Mouse (Mus musculus): ENCODE data around the gene Ano10.

The Ano10 gene

DNA sequence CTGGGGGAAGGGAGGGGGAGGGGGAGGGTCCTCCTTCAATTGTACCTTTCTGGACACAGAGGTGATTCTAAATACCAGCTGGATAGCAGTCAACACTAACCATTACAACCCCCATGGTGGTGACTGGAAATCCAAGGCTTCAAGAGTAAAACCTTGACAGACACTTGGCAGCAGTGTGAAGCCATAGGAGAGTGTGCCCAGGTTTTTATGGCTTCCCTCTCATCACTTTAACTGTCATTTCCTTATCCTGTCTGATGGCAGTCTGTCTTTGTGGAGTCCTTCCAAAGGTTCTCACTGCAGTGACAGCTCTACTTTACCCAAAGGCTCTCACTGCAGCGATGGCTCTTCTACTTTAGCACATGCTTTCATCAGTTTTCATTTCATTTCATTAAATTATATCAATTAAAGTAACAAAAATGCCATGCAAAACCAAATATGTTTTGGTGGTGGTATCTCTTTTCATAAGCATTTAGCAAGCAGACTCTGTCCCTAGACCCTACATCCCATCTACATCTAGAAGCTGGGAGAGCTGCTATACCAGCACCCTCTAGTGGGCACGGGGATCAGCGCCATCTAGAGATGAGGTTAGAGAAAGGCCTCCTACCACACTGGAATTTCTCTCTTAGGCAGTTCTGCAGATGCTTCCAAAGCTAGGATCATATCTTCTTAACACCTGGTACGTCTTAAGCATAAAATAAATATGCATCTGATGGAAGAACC, 50.0 kb downstream of the Ano10 start:
- DNase-seq, result peak; percentile 81

DNA sequence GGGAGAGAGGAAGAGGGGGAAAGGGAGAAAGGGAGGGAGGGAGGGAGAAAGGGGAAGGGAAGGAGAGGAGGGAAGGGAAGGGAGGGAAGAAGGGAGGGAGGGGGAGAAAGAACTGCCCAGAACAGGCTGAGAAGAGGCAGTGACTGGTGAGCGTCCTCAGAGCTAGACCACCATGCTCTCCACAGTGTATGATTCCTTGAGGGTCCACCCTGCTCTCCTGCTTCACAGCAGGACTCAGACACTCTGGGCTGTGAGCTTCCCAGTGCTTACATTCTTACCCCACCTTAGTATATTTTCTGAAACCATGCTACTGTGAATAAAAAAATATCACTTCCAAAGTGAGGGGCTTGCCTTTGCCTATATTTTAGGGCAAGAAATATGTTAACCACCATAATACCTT, 50.9 kb downstream of the Ano10 start:
- no peak for DNase-seq

DNA sequence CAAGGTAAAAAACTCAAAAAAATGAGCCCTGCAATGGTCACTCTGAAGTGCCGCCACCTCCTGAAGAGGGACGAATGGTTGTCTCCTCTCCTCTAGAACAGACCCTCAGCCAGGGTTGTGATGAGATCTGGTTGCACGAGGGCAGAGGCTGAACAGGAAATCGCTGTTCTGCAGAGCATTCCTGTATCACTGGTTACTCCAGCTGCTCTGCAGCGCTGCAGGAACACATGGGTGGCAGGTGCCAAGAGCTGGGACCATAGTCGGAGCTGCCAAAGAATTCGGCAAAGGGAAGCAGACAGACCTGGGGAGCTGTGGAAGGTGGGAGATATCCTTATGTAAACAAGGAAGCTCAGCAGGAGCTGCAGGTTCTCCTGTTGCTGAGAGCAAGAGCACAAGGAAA, 51.4 kb downstream of the Ano10 start:
- peak; percentile 47 for DNase-seq

DNA sequence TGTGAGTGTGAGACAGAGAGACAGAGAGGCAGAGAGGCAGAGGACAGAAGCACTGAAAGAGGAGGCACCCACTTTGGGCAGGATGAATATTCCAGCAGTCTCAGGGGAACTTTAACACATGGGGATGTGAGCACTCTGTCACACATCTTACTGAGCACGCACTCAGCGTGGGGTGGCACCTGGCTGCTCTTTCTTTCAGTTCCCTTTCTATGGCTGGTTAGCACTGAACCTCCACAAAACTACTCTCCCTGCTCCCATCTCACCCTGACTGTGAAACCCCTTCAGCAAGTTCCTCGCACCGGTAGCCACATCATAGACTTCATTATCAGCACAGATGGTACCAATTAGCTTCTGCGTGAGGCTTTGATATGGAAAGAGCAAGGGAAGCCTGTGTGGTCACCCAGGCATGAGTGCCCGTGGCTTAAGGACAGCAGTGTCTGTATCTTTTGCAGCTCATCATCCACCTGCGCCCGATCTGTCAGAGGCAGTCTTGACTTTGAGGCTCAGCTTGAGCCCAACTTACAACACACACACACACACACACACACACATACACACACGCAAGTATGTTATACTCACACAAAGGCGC, 52.3 kb downstream of the Ano10 start:
- DNase-seq, result peak; percentile 33

DNA sequence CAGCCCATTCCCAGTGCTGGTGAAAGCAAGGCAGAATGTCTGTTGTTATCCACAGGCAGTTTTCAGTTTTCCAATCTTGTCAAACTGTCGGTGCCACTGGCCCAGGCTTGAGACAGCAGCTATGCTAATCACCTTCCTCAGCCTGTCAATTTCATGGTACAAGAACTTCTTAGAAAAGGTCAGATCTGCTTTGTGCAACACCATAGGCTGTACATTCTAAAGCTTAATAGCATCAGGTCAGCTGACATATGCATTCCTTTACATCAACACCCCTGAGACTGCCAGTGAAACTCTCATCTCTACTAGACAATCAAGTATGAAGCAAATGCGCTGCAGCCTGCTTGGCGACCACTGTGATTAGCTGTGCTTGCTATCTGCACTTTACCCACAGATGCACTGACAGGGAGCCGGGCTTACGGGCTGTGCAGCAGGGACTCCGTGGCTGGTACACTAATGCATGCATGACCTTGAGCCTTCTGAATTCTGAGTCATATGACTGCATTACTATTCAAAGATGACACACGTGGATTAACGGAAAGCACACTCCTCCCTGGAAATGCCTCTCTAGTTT, 53.5 kb downstream of the Ano10 start:
- DNase-seq, result no peak

DNA sequence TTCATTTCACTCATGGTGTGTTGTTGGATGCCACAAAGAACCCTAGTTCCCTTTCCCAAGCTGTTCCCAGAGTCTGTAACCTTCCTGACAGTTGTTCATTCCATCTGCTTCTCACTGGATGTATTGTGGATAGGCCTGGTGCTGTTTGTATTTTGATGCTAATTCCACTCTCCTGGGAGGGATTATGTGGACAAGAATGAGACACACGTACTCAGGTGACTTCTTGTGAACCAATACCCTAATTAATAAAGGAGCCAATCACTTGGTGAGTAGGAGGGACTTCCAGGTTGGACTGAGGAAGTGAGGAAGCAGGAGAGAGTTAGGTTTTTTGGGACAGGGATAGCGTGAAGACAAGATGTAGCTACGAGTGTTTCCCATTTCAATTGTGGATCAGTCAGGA, 59.5 kb downstream of the Ano10 start:
- DNase-seq, result no peak

DNA sequence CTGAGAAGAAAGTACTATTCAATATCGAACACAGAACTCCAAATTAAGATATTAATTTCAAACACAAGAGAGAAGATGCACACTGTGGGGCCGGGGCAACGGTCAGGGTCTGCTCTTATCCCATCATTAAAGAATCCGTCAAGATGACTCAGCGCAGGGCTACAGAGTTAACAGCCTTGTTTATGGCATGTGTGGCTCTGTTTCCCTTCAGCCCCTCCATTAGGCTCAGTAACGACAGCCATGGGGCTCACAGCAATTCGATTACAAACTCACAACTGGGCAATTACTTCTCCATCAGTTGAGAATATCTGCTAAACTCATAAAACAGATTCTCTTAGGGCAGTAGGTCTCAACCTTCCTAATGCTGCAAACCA, 60.3 kb downstream of the Ano10 start:
- no peak for DNase-seq

DNA sequence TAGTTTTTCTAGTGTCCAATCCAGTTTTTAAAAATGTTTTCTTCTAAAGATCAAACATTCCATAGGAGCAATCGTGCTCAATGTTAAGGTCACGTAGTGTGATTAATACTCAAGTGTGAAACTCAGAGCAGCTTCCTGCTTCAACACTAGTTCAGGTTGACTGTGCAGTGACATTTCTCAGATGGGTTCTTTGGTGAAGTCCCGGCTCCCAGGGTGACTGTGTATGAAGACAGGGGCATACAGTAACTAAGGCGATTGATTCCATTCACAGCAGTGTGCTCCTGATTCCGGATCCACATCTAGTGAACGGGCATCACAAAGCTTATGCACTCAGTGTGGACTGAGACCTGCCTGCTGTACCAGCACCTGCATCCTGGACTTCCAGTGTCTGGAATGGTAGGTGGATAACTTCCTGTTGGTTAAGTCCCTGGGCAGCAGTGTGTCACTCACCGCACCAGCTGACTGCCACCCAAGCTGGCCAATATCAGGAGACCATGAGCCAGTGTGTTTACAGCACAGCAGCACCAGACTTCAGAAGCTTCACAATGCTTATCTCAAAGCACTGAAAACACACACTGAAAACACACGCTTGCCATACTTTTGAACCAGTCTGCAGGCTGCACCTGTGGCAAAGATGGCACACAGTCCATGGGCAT, 60.8 kb downstream of the Ano10 start:
- peak; percentile 53 for DNase-seq

DNA sequence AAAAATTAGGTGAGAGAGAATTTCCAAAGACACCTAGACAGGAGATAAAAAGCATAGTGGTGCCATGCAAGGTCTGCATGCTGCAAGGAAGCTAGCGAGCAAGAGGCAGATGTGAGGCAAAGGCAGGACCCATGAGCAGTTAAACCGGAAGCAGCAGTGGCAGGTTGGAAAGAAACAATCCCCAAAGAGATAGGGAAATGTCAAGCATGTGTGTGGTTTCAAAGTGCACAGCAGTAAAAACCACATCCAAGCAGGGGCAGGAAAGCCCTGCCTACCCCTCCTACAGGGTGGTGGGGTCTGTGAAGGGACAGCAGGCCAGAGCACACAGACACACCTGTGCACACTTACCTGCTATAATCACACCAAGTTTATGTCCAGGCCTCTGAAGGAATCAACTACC, 61.3 kb downstream of the Ano10 start:
- peak; percentile 68 for DNase-seq

DNA sequence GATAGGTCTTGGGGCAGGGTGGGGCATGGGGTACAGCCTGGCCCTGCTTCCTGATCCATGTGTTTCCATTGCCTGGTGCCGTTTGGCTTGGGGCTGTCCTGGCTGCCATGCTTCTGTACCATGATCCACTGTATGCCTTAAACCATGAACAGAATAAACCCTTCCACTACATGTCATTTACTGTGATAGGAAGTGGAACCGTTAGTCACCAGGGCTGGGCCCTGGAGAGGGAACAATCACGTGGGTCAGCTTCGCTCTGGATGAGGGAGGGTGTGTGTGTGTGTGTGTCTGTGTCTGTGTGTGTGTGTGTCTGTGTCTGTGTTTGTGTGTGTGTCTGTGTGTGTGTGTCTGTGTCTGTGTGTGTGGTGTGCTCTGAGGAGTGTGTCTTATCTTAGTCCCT, 63.5 kb downstream of the Ano10 start:
- no peak for DNase-seq

DNA sequence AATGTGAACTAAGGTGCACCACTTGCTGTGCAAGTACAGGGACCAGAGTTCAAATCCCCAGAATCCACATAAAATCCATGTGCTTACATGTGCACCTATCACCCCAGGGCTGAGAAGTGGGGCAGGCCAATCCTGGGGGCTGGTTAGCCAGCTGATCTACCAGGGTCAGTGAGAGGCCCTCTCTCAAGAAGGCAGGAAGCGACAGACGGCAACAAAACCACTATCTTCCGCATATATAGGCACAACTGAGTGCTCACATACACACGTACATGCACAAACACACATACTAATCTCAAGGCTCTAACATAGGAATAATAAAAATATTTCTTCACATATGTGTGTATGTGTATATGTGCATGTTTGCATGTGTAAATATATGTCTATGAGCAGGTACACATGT, 67.8 kb downstream of the Ano10 start:
- peak; percentile 32 for DNase-seq

DNA sequence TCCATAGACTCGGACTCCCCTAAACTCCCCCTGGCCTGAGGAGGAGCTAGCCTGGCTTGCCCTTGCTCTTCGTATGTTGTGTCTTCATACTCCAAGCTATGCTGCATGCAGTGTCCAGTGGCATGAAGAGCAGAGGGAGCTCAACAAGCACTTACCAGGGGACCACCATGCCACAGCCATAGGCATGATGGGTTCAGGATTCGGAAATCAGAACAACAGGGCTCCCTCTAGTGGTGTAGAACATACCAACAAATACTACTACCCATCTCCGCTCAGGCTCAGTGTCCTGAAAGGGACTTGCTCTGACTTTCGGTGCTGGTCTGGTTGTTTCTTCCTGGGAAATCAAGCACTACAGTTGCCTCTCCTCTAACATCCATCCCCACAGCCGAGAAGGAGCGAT, 68.9 kb downstream of the Ano10 start:
- peak; percentile 35 for DNase-seq

DNA sequence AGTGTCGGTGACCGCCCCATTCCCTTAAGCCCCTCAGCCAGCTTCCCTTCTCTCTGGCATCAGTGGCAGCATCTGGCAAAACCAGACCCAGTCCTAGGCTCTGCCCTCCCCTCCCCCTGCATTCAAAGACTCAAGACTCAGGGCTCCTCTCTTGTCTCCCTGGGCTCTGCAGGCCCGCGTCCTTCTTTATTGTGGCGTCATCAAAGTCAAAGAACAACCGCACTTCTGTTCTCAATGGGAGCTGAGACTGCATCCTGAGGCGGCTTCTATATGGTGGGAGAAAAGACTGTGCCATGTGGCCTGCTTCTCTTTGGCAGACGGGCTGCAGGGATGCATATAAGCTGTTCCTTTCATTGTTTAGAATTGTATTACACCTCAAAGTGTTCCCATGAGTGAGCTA, 71.2 kb downstream of the Ano10 start:
- peak; percentile 45 for DNase-seq

DNA sequence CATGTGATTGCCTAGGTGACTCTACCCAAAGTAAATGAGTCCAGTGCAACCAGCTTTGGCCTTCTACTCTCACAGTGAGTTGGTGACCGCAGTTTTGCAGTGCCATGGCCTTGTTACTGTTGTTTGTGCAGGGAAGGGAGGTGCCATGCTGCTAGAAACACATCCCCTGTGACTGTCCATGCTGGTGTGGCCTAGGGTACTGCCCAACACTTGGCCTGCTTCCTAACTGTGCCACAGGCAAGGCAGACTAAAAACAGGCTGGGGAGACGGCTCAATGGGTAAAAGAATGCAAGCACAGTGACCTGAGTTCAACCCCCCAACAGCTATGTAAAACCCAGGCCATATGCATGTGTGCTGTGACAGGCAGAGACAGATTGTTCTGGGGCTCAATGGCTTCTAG, 74.3 kb downstream of the Ano10 start:
- no peak for DNase-seq

DNA sequence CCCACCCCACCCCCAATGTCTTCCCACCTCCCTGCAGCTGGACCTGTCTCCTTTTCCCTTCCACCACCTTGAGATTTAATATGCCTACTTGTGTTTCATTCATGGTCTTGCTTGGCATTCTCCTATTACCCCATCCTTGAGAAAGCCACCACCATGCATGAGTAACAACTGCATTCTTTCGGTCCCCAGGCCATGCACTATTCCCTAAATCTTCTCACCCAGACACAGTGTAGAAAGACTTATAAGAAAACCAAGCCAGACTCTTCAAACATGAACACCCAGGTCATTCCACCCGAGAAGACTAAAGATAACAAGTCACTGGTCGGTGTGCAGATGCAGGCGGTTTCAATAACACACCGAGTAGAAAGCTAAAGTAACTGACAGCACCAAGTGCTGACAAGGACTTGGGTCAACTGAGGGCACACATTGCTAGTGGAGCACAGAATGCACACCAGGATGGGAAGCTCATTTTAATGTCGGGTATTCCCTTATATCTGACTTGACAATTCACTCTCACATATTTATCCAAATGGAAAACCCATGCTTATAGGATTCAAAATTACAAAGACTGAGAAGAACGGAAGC, 77.2 kb downstream of the Ano10 start:
- no peak for DNase-seq

DNA sequence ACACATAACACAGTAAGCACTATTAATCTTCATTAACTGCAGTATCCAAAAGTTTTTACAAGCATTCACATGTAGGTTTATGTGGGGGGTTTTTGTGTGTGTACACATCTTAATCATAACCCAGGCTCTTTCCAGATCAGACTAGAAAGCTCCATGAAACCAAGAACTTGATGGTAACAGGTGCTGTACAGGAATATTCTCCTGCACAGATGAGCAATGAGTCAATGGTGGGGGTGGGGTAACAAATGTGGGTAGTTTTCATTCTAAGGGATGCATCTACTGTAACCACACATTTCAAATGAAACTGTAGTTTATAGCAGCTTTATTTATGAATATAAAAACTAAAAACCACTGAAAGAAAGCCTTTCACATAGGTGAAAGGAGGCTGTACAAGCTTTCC, 79.1 kb downstream of the Ano10 start:
- no peak for DNase-seq

DNA sequence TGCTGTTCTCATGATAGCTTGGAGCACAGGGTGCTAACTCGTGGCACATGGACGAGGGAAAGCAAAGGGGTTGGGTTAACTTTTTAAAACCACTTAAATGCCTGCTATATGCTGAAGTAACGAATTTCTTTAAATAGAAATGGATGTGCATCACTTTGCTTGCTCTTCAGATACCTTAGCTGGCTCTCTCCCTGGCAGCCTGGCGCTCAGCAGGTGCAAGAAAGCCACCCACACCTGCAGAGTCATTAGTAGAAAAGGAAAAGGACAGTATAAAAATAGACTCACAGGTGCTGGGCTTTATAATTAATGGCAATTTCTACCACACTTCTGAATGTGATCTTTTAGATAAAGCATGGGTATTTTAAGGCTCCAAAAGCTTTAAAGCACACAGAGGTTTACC, 85.9 kb downstream of the Ano10 start:
- DNase-seq, result no peak

DNA sequence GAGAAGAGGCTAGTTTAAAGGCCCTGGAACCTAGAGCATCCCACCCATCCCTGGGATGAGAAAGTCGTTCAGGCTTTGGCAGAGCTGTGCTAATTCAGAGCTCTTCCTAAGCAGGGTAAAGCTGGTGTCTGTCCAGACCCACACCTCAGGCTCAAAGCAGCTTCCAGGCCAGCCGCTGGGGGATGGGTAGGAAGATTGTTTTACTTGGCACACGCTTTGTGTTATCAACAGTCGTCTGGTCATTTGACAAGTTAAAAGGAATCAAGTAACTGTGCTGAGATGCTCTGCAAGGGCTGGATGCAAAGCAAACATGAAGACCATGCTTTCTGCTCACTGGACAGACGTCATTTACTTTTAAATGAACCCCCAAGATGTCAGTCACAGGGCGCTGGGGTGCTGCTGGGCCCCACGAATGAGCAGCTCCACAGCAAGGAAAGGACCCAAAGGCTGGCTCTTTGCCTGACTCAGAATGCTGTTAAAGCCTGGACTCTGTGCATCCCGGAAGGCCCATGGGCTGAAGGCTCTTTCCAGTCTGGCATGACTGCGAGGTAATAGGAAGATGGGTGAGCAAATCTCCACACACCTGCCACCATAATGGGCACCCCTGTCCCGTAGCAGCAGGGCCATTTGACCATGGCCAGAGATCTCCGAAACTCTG, 88.6 kb downstream of the Ano10 start:
- DNase-seq, result no peak

DNA sequence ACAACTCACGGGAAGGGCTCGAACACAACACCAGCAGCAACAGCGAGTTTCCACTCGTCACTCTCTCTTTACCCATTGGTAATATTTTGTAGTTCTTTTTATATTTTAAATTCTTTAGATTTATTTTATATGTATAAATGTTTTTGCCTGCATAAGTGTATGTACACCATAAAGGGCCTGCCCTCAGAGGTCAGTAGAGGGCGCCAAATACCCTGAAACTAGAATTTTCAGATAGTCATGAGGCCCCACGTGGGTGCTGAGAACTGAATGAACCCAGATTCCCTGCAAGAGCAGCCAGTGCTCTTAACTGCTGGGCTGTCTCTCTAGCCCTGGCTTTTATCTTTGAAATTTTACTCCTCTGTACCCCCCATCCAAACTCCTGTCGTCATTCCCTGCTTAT, 89.7 kb downstream of the Ano10 start:
- DNase-seq, result peak; percentile 65

DNA sequence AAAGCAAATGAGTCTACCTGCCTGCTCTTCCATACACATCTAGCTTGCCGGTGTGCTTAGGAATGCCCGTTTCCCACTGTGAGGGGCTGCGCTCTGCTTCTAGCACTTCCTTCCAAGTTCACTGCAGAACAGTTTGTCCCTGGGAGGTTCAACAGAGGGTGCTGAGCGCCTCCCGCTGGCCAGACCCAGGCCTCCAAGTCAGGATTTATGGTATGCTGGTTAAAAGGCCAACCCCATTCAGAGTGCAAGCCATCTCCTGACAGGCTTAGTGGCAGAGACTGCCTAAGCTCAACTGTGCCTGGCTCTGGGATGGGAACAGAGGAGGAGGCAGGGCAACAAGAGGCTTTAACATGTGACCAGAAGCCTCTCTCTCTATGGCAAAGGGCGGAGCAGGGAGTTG, 95.0 kb downstream of the Ano10 start:
- DNase-seq, result peak; percentile 76

DNA sequence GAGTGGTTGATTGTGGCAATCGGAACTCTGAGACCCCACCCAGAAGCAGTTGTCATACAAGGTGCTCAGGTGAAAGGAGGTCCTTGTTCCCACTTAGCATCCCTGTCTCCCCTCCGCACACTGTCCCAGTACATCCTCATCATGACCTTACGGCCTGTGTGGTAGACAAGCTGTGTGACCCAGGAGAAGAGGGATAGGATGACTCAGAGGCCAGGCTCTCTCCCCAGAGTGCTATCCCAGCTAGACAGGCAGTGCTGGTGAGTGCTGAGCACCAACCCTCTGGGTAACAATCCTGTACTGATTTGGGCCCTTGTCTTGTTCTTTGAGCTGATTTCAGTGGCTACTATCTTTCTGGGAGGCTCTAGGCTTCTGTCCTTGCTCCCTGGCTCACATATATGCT, 95.6 kb downstream of the Ano10 start:
- DNase-seq, result no peak

DNA sequence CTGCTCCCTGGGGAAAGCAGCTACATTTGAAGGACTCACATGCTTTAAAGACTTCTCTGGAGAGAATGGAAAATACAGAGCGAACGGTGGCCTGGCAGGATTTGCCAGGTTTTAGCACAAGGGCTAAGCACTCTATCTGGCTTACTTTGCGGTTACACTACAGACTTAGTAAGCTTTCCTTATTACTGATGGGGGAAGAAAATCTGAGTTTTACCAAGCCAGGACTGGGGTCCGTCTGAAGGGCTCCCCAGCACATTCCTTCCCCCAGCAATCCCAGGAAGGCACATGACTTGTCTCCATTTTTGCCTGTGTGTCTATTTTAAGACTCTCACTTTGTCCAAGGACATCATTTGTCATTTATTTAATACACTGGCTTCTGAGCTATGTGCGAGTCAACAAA, 97.2 kb downstream of the Ano10 start:
- DNase-seq, result no peak

DNA sequence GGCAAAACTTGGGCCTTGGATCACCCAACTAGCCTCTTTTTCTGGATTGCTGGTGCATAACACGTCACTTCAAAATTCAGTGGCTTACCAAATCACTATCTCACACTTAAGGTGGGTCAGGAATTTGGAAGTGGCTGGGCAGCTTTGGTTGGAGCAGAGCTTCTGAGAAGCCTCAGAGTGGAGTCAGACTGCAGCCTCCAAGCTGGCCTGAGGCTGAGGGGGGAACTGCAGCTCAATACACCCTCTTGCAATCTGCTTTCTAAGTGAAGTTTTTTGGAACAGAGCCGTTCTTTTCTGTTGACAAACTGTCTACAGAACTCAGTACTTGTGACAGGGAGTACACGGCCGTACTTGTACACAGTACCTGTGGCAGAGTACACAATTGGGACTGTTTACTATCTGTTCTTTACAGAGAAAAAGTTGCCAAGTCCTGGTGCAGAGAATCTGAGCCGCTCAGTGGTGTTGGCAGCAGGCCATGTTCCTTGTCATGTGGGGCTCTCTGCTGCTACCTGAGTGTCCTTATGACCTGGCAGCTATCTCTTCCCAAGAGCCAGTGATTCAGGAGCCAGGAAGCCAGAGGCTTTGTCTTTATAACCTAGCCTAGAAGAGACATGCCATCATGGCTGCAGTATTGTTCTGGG, 99.1 kb downstream of the Ano10 start:
- no peak for DNase-seq
